ENCODE assay signal across 14 mouse cellular contexts in the genomic region with DNA sequence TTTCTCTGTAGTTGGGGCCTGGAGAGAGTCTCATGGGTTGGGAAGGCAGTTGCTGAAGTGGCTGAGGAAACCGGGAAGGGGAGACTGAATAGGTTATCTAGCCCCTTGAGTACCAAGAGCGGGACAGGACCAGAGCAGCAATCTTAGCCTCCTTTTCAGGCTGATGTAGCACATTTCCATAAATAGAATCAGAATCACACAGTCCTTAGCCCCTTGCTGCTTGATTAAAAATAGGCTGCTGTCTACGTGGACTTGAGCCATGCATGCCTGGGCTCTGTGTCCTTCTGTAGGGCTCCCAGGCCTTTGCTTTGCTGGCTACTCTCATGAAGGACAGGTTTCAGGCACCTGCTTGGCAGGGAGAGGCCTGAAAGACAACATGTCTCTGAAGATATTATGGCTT. TPM values are rescaled to one million over a fixed set of nuclear protein-coding genes. Genes with fewer than 3 reads are reported as not detected.
DNase-seq lines count a peak whose midpoint lies in the region; ATAC-seq and TF ChIP-seq lines count a peak whose summit lies in the region.
"Had no signal": no experiment of that assay in that cellular context is flagged by ENCODE, and none has a peak within 500 bp of the region (broad histone marks: within the 10 kb centered on the region; RNA-seq: fewer than 3 reads in every experiment).

No protein-coding gene starts in this region.

- H3K9me3 ChIP-seq in heart, embryonic 12.5 days (replicated peaks), result no peaks in the 10 kb centered on the region
- H3K9me3 ChIP-seq in midbrain, embryonic 11.5 days (ENCODE audit: control insufficient read depth, low read length), result no peaks in the 10 kb centered on the region
- H3K9me3 ChIP-seq: neural tube, embryonic 13.5 days had no signal

- peaks cover 32% of the 10 kb centered on the region for H3K4me1 ChIP-seq in heart, embryonic 12.5 days (replicated peaks)
- H3K4me1 ChIP-seq in midbrain, embryonic 11.5 days (ENCODE audit: control insufficient read depth, insufficient read depth, low read length), result peaks cover 42% of the 10 kb centered on the region
- no peaks in the 10 kb centered on the region for H3K4me1 ChIP-seq in thymus, adult 2 months (replicated peaks; ENCODE audit: control insufficient read depth, insufficient read depth, low read length)

- ATAC-seq in heart, embryonic 12.5 days (ENCODE audit: insufficient number of reproducible peaks, low FRiP score), result peak; percentile 84
- ATAC-seq in midbrain, embryonic 11.5 days (ENCODE audit: low FRiP score), result no peak

- no peaks in the 10 kb centered on the region for H3K27me3 ChIP-seq in heart, embryonic 12.5 days (replicated peaks)
- H3K27me3 ChIP-seq in midbrain, embryonic 11.5 days (ENCODE audit: control insufficient read depth, insufficient read depth, low read length), result no peaks in the 10 kb centered on the region
- no peaks in the 10 kb centered on the region for H3K27me3 ChIP-seq in thymus, adult 2 months (ENCODE audit: control insufficient read depth, insufficient read depth, low read length)
- H3K27me3 ChIP-seq: CH12.LX; neural tube, embryonic 13.5 days had no signal

- no peak overlapping the region for H3K4me3 ChIP-seq in heart, embryonic 12.5 days
- no peak overlapping the region for H3K4me3 ChIP-seq in midbrain, embryonic 11.5 days (ENCODE audit: low read depth, low read length)
- no peak overlapping the region for H3K4me3 ChIP-seq in thymus, adult 2 months (ENCODE audit: control insufficient read depth, insufficient read depth, low read length)
- H3K4me3 ChIP-seq: neural tube, embryonic 13.5 days had no signal

- no peak overlapping the region for H3K4me2 ChIP-seq in heart, embryonic 12.5 days
- no peak overlapping the region for H3K4me2 ChIP-seq in midbrain, embryonic 11.5 days
- H3K4me2 ChIP-seq: neural tube, embryonic 13.5 days had no signal

- no peak overlapping the region for H3K9ac ChIP-seq in heart, embryonic 12.5 days
- H3K9ac ChIP-seq in midbrain, embryonic 11.5 days (ENCODE audit: low read length), result no peak overlapping the region
- H3K9ac ChIP-seq: neural tube, embryonic 13.5 days had no signal

- H3K27ac ChIP-seq in heart, embryonic 12.5 days (ENCODE audit: poor library complexity, severe bottlenecking), result peak overlapping the region; percentile 97
- peak overlapping the region; percentile 36; the same call in 1 of the 2 replicates for H3K27ac ChIP-seq in midbrain, embryonic 11.5 days (ENCODE audit: low read depth, low read length)
- no peak overlapping the region for H3K27ac ChIP-seq in thymus, adult 2 months (ENCODE audit: control insufficient read depth, insufficient read depth, low read length)
- H3K27ac ChIP-seq: macrophage had no signal

- TF ChIP-seq POLR2A in thymus, adult 2 months (IDR thresholded peaks at IDR 0.05; ENCODE audit: control insufficient read depth, extremely low read depth, insufficient read depth, low read length, poor library complexity), result no peak

- TF ChIP-seq CTCF in thymus, adult 2 months (IDR thresholded peaks at IDR 0.05; ENCODE audit: borderline replicate concordance, control insufficient read depth, extremely low read depth, insufficient read depth, low read length, poor library complexity), result no peak

- WGBS in heart, embryonic 12.5 days, result 20% methylated on average over 3 of the region's 3 CpGs
- 49% methylated on average over 3 of the region's 3 CpGs for WGBS in midbrain, embryonic 11.5 days
- WGBS in thymus, adult 2 months, result 86% methylated on average over 3 of the region's 3 CpGs

- H3K36me3 ChIP-seq in heart, embryonic 12.5 days, result no peaks in the 10 kb centered on the region
- no peaks in the 10 kb centered on the region for H3K36me3 ChIP-seq in midbrain, embryonic 11.5 days (ENCODE audit: control insufficient read depth, insufficient read depth, low read length)
- no peaks in the 10 kb centered on the region for H3K36me3 ChIP-seq in thymus, adult 2 months (ENCODE audit: control insufficient read depth, insufficient read depth, low read length)
- H3K36me3 ChIP-seq: neural tube, embryonic 13.5 days had no signal

- DNase-seq in gastrocnemius, adult 18-20 months (ENCODE audit: low spot score), result peak; percentile 78
- no peak for DNase-seq in gastrocnemius, postnatal 4 days (ENCODE audit: low spot score in 2 of 2)
- peak; percentile 34 to 62 for DNase-seq in gastrocnemius, adult 8-10 months (ENCODE audit: low spot score in 2 of 2)
- DNase-seq in midbrain, embryonic 11.5 days (ENCODE audit: low spot score, missing footprints), result no peak
- no peak for DNase-seq in yolk sac, embryonic 10.5 days (ENCODE audit: low spot score)
- no peak for DNase-seq in lung, adult 18-20 months
- DNase-seq in thymus, adult 2 months, result no peak
- DNase-seq: kidney, adult 18-20 months; right cerebral cortex, postnatal 4 days; thymus, adult 18-20 months had no signal

RNA-seq across cellular contexts. Expression of gene Pbx1, which starts 44.8 kb away (rescaled TPM):
- total RNA-seq in gastrocnemius, adult 18-20 months (2021), result 10 to 100 TPM; 25.2 to 28.0 TPM
- 10 to 100 TPM; 44.6 to 50.6 TPM for total RNA-seq in gastrocnemius, postnatal 4 days (2021)
- 10 to 100 TPM; 18.8 to 23.7 (median 20.0) TPM for total RNA-seq in gastrocnemius, adult 8-10 months (2022)
- 26.2 and 26.3 TPM in 2 replicates for polyA plus RNA-seq in heart, embryonic 12.5 days (2016; fragmentation: Nextera tagmentation; extraction: Ambion mirVana)
- polyA plus RNA-seq in midbrain, embryonic 11.5 days (2014; fragmentation: Nextera tagmentation; extraction: Ambion mirVana), result 49.3 and 57.3 TPM in 2 replicates
- polyA plus RNA-seq in thymus, adult 2 months (2012; rRNA removed), result 9.4 and 13.0 TPM in 2 replicates
- total RNA-seq: CH12.LX had no signal

Comparison
In these comparisons a context has a peak if more than half of its experiments do, and no peak if none do; other contexts are left out.
1. DNase-seq: peak in gastrocnemius, adult 18-20 months (single experiment) and gastrocnemius, adult 8-10 months (2 of 2); none in gastrocnemius, postnatal 4 days (0 of 2), midbrain, embryonic 11.5 days (single experiment), yolk sac, embryonic 10.5 days (single experiment), lung, adult 18-20 months (0 of 2) and thymus, adult 2 months (single experiment).